Mouse (Mus musculus): Measurements from ENCODE around the gene Hlx.

GRCm38 (mm10) chr1:184713716-184714115 is 18.7 kb downstream of the Hlx start:
- TF ChIP-seq CTCF (IDR thresholded peaks at IDR 0.05; ENCODE audit: low read depth) (no peak), EP300 (IDR thresholded peaks at IDR 0.05; ENCODE audit: low read depth) (no peak)
